Mouse (Mus musculus) thymus, adult 2 months (tissue): ENCODE measurements around the gene Pif1.

ENCODE experiments used
- CTCF ChIP-seq: fragments of 200-500 bp; IDR thresholded peaks from 2 replicates; pipeline ENCODE4 v1.5.1; 2012; ENCODE audit warnings: mild to moderate bottlenecking, control low read depth, low read length, moderate library complexity, borderline replicate concordance; ENCODE audit not compliant: control insufficient read depth, poor library complexity, insufficient read depth; ENCODE audit errors: extremely low read depth
- POLR2A ChIP-seq: fragments of 200-500 bp; IDR thresholded peaks from 2 replicates; pipeline ENCODE4 v1.6.1; 2012; ENCODE audit warnings: mild to moderate bottlenecking, low read length, control low read depth, moderate library complexity; ENCODE audit not compliant: control insufficient read depth, poor library complexity, insufficient read depth; ENCODE audit errors: extremely low read depth

GRCm38 (mm10) chr9:65575393-65576196, 11.4 kb upstream of the Pif1 start:
- TF ChIP-seq CTCF (no peak), POLR2A (no peak)
